Mouse (Mus musculus): ENCODE data around the gene Mrgprg.

Mrgprg gene

DNA sequence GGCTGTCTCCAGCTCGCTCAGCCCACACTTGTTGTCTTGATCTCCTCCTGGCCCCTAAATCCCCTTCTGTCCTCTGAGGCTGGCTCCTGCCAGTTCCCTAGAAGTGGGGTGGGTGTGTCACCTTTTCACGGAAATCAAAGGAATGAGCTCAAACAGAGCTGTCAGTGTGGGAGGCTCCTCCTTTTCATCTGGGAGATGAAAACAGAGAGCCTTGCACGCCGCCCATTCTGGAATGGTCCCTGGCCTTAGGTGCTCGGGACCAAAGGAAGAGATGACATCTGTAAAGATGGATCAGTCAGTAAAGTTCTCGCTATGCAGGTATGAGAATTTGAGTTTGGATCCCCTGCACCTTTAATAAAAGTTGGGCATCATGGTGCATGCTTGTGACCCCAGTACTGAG, at the start of gene Mrgprg:
Gene Mrgprg, minus strand, starts transcription at position 101 of the 400 bp plus-strand sequence.
- in situ Hi-C loops (cut with MboI, MseI), result no loop called here

DNA sequence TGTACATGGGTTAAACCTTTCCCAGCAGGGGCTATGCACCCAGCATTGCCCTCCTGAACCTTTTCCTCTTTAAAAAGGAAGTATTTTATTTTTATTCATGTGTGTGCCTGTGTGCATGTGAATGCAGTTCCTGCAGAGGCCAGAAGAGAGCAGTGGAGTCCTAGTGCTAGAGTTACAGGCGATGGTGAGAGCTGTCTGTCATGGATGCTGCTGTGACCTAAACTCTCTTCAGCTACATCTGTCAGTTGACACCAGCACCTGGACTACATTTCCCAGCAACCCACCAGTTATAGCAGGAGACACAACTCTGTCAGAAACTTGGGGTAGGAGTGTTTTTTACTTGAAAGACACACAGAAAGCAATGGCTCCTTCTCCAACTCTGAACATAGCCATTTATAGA, 42.1 kb upstream of the Mrgprg start:
- in situ Hi-C loops (cut with MboI, MseI), result no loop called here

DNA sequence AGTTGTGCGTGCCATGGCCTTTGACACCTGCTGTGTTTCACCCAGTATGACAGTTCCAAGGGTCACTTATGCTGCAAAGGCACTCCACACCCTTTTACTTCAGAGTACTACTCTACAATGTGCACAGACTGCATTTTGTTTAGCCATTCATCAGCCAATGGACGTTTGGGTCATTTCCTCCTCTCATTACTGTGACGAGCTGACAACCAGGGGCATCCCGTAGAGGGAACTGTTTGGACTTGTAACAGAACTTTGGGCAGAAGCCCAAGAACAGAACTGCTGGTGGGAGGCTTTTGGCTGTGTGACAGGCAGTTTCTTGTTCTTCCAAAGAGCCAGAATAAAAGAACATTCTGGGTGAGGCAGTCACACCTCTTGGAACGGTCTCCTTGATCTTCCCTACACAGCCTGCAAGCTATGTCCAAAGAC, 38.4 kb upstream of the Mrgprg start:
- in situ Hi-C loops (cut with MboI, MseI), result no loop called here

DNA sequence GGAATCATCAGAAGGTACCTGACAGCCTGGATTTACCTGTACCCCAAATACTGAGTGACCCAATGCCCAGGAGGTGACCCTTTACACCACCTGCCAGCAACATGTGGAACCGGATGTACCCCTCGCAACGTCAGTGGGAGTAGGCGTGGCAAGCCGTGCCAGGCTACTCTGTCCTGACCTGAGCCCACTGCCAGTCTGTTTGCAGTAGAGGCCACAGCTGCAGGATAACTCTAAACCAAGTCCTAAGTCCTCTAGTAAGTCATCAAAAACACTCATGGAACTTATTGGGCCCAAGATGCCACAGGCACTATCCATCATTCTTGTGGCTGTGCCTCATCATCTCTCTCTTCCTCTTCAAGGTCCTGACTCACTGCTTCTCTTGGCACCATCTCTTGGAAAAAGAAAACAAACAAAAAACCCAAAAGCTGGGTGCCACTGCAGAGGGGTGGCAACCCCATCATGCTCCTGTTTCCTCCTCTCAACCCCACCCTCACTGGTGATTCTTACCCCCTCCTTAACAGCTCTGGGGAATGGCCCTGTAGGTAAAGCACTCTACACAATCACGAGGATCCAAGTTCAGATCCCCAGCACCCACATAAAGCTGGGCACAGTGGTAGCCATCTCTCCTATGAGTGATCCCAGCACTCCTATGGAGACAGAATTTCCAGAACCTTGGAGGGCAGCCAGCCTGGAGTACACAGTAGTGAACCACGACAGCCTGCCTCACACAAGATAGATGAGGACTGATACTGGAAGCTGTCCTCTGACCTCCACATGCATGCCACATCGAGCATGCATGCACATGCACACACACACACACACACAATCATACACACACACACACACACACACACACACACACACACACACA, 34.6 kb upstream of the Mrgprg start:
- in situ Hi-C loops (cut with MboI, MseI), result no loop called here

DNA sequence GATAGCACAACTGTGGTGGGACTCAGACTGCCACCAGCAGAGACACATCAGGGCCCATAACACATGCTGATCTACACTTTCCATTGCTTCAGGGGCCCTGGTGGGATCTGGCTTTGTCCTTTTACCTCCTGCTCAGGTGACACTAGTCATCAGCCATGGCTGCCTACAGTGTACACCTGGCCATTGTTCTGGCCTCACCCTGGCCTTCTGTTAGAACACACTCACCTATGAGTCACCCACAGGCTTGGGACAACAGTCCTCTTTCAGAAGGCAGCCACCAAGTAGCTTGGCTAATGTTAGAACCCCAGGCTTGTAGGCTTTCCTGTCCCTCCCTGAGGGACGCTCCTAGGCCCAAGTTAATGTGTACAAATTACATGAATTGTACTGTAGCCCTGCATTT, 34.0 kb upstream of the Mrgprg start:
- in situ Hi-C loops (cut with MboI, MseI), result no loop called here

DNA sequence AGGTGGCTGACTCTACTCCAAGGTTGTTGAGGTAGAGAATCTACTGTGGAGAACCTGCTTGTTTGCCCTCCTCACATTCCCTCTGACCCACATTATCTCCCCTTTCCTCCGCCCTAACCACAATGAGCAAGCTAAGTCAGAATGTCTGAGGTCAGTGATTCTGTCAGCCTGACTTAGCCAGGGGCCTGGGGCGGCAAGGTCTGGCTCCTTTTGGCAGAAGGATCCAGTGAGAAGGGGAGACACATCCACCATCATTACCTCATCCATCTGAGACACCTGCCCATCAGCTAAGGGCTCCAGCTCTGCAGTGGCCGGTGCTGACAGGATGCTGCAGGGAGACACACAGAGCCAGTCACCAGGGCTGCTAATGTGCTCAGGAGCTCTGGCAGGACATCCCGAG, 32.0 kb upstream of the Mrgprg start:
- in situ Hi-C loops (cut with MboI, MseI), result loop anchor here in 1 of 2 experiments (5.0 kb wide), 1 partner anchor 284 kb away; no protein-coding TSS in a partner anchor

DNA sequence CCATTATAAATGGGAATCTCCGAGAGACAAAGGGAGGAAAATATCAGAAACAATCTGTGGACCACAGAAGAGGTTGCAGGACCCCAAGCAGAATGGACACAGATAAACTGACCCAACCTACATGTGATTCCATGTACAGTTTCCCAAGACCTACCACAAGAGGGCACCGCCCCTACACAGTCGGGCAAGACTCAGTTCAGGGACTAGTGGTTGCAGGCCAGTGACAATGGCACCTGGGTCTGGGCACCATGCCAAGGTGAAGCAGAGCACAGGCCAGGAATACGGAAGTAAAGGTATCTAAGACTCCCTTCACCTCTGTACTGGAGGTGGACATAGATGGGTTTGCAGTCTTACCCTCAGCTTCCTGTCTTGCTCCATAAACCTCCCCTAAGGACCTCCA, 26.3 kb upstream of the Mrgprg start:
- in situ Hi-C loops (cut with MboI, MseI), result no loop called here

DNA sequence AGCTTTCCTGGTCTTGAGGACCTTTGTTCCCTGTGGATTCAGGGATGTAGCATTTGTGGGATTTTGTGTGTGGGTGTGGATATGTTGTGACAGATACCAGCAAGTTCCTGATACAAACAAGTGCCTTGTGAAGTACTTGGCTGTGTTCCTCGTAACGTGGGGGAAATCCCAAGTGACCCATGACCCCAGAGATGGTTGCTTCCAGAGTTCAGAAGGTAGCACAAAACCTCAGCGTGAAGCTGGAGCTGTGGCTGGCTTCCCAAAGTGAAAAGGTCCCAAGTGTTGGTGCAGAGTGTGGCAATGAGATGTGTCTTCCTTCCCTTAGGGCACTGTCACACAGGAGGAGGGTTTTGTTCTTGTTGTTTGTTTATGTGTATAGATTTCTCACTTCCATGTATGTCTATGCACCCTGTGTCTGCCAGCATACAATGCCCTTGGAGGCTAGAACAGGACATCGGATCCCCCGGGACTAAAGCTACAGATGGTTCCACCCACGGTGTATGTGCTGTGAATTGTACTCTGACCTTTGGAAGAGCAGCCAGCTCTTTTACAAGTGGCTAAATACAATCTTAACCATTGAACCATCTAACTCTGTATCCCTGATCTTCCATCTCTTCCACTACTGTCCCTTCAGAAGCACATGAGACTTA, 25.7 kb upstream of the Mrgprg start:
- in situ Hi-C loops (cut with MboI, MseI), result no loop called here

DNA sequence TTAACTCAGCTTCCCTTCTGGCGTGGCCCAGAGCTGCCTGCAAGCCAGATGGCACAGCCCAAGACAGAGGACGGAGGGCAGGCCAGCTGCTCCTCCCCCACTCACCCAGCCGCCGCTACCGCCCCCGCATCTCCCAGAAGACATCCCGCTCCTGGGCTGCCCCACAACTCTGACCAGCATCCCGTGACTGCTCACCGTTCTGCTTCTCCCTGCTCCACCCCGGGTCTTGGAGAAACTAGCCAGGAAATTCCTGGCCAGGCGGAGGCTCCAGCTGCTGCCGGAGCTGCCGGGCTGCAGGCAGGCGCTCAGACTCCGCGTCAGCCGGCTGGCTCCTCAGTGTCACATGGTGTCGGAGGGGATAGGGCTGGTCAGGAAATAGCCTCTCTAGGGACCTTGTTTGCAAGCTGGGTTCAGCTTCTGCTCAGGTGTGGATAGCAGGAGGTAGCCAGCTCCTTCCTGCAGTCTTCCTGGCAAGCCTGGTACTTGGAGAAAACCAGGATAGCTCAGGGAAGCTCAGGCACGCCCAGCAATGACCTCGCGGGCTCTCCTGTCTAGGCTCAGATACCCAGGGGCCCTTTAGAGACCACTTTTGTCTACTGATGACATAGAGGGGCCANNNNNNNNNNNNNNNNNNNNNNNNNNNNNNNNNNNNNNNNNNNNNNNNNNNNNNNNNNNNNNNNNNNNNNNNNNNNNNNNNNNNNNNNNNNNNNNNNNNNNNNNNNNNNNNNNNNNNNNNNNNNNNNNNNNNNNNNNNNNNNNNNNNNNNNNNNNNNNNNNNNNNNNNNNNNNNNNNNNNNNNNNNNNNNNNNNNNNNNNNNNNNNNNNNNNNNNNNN, 17.4 kb upstream of the Mrgprg start, which contains the start of gene Mrgpre:
Gene Mrgpre, minus strand, starts transcription at position 505 of the 834 bp plus-strand sequence.
- in situ Hi-C loops (cut with MboI, MseI), result no loop called here

DNA sequence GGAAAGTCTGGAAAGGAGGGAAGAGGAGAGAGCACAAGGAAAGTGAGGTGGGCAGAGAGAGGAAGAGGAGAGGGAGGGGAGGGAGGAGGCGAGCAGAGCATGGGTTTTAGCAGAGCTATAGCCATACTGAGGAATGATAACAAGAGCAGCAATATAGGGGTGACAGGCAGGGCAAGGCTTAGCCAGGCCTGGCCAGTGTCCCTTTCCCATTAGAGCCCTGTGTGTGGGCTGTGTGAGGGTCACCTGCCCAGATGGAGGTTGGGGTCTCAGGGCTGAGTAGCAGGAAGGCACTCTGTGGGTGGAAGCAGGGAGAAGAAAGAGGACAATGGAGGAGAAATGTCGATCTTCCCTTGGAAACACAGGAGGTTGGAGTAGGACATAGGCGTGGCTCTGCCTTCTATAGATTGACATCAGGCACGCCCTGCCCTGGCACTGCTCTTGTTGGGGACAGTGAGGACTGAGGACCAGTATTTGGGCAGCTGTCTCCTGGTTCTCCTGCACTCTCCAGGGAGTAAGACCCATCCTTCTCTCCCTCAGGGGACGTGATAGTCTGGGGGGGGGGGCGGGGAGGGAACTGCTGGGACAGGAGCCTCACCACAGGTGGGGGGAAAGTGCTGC, 16.7 kb upstream of the Mrgprg start:
- in situ Hi-C loops (cut with MboI, MseI), result no loop called here

DNA sequence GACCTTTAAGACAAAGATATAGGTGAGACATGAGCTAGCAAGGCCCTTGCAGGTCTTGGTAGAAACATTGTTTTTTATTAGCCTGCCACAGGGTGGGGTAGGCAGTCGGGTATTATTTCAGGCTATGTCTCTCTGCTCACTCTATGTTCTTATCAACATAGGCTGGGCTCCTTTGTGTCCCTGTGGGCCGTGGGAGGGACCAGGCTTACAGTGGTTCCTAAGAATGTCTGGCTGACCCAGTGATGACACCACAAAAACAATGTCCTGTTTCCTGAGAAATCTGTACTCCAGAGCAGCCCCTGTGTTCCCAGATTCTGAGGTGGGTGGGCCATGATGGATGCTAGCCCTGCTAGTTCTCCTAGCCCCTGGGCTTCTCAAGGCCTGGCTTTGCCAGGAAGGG, 10.6 kb upstream of the Mrgprg start:
- in situ Hi-C loops (cut with MboI, MseI), result no loop called here

DNA sequence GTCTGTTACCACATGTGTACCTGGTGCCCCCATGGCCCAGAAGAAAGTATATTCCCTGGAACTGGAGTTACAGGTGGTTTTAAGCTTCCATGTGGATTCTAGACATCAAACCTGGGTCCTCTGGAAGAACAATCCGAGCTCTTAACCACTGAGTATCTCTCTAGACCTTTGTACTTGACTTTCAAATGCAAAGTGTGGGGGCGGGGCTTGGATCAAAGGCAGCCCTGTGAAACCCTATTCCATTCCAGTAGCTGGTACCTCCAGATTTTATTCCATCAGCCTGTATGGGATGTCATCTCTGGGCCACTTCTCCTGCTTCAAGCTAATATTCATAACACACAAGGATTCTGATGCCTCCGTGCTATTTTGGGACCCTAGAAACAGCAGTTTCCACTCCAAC, 9.3 kb upstream of the Mrgprg start:
- in situ Hi-C loops (cut with MboI, MseI), result no loop called here

DNA sequence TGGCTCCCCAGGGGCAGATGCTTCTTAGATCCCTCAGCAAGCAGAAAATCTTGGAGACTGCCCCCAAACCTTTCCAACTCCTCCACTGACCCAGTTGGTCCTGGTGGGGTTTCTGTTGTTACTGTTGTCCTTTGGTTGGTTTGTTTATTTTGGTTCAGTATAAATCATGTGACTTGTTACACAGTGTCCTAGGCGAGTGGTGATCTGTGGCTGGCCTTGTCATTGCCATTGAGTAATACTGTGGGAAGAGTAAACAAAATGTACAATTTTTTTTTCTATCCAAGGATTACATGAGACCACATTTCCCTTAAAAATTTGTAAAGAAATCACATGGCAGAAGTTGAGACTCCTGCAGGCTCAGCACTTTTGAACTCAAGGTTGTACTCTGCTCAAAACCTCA, 2.7 kb upstream of the Mrgprg start:
- in situ Hi-C loops (cut with MboI, MseI), result no loop called here

DNA sequence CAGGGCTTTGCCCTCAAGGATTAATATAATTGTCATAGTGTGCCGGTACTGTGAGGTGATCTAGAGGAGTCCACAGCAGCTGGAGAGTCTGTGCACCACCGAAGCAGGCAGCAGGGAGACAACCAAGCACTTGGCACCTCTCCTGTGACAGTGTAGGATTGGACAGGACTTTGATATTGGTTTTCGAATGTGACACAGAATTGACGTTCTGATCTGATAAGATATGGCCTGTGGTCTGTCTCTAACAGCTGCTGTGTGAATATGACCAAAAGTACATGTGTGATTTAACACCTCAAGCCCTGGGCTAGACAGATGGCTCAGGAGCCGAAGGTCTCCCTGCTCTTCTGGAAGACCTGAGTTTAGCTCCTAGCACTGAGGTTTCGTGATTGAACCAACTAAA, 1.5 kb upstream of the Mrgprg start:
- in situ Hi-C loops (cut with MboI, MseI), result no loop called here

DNA sequence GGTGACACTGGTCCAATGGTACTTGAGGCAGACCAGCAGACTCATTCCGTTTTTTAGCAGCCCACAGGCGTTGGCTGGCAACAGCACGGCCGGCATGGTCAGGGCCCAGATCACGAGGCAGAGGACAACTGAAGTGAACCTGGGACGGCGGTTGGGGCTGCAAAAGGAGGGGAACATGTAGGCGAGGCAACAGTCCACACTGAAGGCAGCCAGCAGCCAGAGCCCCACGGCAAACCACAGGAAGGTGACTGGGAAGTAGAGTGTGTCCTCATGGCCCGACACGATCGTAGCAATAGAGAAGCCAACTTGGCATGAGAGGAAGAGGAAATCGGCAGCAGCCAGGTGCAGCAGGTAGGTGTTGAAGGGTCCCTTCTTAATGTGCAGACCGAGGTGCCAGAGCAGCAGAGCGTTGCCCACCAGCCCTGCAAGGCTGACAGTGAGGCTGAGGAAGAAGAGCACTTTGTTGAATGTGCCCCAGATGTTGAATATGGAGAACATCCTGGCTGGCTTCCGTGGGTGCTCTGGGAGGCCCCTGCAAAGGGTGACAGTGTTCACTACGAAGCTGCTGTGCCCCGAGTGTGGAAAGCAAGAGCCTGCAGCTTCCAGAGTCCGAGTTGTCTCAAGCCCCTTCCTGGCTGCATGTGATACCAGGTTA, 1.8 kb downstream of the Mrgprg start:
- in situ Hi-C loops (cut with MboI, MseI), result no loop called here

DNA sequence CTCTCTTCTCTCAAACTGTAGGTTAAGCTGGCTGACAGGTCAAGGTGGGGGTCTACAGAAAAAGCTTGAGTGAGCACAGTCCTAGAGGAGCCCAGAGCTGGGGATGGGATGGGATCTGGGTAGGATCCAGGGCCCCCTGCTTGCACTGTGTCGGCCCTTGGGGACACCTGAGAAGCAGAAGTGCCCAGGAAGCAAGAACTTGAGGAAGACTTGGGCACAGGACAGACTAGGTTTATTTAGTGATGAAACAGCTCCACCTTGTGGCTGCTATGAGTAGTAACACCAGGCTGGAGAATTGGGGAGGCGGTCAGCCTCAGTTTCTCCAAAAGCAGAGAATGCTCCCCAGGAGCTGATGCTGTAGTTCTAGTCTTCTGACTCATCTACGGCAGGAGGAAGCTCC, 3.0 kb downstream of the Mrgprg start:
- in situ Hi-C loops (cut with MboI, MseI), result no loop called here

DNA sequence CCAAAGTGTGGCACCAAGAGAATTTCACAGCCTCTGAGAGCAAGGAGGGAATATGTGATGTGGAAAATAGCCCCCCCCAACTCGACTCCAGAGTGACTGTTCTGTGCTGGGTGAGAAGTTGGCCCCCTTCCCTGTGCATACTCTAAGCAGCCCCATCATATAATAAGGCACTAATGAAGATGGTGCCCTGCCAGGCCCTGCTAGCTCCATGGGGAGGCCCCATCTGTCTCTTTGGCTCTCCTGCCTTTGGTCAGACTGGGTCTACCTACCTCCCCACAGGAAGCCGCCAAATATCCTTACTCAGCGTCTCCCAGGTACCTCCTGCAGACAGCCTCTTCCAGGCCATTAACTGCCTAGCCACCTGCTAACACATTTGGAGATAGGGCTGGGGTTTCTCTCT, 7.8 kb downstream of the Mrgprg start:
- in situ Hi-C loops (cut with MboI, MseI), result loop anchor here in 1 of 2 experiments (10.0 kb wide), 1 partner anchor 174 kb away; no protein-coding TSS in a partner anchor

DNA sequence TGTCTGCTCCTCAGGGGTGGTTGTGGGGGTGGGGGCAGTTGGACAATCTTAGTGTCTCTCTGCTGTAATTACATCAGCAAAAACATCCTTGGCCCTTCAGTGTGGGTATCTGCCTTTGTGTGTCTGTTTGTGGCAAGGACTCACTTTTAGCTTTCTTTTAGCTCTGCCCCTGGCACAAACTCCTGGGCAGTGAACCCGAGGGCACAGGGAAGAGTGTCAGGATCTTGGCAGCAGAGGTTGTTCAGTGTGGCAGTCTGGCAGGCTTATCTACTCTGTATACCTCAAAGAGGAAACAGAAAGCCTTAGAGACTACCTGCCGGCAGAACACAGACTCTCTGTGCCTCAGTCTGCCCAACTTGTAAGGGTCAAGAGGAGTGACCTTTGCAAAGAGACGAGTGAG, 9.1 kb downstream of the Mrgprg start:
- in situ Hi-C loops (cut with MboI, MseI), result loop anchor here in 1 of 2 experiments (10.0 kb wide), 1 partner anchor 173 kb away; no protein-coding TSS in a partner anchor

DNA sequence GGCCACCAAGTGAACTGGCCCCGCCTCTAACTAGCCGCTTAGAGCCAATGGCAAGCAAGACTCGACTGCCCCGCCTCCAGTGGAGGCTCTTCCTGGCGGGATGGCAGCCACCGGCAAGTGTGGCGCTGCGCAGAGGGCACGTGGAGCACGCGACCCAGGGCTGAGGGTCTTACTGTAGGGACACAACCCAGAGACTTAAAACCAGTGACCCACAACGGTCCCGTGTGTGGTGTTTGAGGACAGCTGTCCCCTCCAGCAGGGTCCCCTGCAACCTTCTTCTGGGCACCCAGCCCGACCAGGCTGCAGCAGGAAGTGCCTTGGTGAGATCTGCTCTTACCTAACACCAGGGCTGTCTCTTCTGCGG, 9.8 kb downstream of the Mrgprg start:
- in situ Hi-C loops (cut with MboI, MseI), result loop anchor here in 1 of 2 experiments (10.0 kb wide), 1 partner anchor 172 kb away; no protein-coding TSS in a partner anchor

DNA sequence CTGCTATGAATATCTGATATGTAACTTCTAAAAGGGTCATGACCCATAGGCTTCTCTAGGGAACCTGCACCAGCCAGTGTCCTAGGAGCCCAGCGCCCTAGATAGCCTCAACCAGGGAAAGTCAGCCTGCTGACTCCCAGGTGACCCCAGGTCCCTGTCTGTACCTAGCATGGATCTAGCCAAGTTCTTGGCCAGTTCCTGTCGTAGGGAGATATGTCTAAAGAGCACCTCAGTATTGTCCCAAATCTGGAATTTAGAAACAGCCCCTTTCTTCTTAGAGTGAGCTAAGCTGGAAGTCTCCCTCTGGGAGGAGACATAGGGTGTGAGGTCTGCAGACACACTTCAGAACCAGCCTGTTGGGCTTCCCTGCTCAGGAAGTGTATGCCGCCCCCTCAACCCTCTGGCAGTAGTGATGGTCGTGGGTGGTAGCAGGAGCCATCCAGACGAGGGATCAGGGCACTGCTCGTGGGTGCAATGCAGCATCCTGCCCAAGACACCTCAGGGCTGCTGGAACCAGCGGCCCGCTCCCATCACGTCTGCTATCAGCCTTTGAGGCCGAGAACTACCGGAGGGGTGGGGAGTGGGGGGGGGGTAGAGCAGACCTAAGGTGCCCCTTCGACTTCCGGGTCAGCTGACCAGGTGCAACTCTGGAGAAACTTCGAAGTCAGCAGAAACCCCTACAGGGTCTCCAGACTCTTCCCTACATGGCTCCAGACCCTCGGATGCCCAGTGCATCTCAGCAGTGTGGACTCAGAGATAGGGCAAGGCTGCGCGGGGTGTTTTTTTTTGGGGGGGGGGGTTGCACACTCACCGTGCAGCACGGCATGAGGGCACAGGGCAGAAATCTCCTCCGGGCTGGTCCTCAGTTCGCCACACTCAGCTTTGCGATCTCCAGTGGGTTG, 10.4 kb downstream of the Mrgprg start, which contains the start of gene Osbpl5:
Gene Osbpl5, minus strand, starts transcription at position 861 of the 902 bp plus-strand sequence.
- in situ Hi-C loops (cut with MboI, MseI), result loop anchor here in 1 of 2 experiments (10.0 kb wide), 1 partner anchor 172 kb away; no protein-coding TSS in a partner anchor
